Mouse (Mus musculus): Measurements from ENCODE around the gene Hsdl1. TPM values are rescaled to one million over a fixed set of nuclear protein-coding genes. Genes with fewer than 3 reads are reported as not detected.

Hsdl1 gene
- 10.7 and 23.4 TPM in 2 replicates for polyA plus RNA-seq (2012; ENCODE audit: low replicate concordance)

DNA sequence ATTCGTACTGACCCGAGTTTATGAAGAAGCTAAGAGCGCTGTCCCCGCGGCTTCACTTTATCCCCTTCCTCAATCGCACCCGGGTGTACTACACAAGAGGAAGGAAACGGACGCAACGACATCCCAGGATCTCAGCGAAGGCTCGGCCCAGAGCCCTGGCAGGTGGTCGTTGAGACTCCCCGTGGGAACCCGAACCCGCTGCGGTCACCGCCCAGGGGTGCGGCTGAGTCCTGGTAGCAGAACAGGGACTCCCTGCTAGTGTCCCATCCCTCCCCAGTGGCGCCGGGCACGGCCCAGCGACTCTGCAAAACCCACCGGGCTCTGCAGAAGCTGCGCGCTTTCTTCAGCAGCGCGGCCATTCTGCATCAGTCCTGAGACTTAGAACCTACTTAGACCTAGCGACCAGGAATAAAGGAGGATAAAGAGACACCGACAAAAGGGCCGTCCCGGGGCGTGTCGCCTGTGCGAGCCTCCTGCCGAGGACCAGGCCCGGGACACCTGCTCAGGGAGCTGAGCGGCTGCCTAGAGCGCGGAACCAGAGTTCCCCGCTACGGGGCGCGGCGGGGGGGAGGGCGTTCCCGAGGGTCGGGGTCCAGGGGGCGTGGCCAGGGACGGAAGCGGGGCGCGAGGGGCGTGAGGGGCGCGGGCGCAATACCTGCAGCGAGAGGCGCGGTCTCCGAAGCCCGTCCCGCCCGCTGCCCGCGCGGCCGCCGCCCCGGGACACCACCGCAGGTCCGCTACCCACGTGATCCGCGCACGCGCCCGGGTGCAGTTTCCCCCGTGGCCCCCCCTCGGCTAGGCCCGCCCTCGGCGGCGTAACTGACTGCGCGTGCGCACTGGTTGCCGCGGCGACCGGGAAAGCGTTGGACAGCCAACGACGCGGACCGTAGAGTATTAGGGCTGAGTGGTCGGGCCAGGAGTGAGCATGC lies at the start of gene Hsdl1, which contains the start of gene Dnaaf1:
TSS of gene Hsdl1 (minus strand) at position 747 of the 929 bp plus-strand sequence.
TSS of gene Dnaaf1 (plus strand) at position 799 of the 929 bp plus-strand sequence.

DNA sequence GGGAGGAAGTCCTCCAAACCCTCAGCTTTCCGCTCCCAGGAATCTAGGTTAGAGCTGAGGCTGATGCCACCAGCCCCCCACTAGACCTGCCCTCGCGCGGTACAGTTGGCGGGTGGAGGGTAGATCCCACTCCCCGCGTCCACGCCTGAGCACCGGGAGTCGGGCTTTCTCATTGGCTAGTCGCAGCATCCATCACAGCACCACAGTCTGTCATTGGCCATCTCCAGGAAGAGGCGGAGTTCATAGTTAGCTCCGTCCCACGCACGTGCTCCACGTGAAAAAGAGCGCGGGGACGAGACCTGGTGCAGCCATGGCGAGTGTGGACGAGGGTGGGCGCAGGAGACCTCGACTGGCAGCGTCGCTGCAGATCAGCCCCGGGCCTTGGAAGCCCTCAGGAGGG lies 37.5 kb upstream of the Hsdl1 start, which contains the start of gene Adad2:
TSS of gene Adad2 (plus strand) at position 277 of the 400 bp plus-strand sequence.

DNA sequence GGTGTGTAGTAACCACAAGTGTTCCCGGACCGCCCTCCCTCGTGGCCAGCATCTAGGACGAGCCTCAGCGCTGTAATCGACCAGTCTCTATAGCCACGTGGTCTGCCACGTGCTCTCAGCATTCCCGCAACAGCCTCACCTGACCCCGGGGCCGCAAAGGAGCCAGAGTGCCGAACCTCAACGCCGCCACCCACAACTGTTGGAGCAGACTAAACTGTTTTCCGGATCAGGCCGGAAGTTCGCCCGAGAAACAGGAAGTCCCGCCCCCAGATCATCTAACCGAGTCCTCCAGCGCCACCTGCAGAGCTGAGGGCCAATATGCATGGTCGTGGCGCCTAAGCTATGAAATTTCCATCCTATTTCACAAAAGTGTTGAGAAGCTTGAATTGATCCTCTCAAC lies 30.0 kb upstream of the Hsdl1 start, which contains the start of gene Taf1c:
TSS of gene Taf1c (minus strand) at position 227 of the 400 bp plus-strand sequence.

DNA sequence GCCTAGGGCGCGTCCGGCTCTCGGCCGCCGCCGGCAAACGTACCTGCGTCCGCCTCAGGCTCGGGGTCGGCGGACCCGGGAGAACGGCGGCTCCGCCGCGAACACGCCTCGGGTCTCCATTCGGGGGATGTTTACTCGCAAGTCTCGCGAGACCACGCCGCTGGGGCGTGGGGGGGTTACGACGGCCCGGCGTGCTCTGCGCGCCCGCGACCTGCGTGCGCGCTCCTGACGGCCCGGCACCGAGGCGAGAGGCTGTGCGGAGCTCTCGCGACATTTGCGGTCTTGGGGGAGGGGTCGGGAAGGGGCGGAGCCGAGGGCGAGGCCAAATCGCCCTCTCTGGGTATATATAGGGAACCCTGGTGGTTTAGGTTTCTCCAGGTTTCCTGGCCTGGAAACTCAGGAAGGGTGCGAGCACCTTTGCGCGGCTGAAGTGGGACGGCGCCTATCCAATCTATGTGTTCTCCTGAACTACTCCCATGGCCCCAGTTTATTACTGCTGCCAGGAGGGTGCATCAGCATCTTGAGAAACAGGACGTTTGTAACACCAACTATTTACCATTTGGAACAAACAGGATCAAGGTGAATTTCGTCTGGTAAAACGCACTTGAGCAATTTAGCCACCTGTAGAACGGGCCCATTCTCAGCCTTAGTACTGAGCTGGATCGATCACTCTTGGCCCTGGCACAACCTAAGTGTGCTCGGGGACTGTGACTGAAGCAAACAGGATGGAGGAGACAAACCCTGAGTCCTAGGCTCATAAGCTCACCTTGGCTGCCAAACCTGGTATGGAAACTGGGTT lies 16.2 kb downstream of the Hsdl1 start, which contains the start of gene Mbtps1:
TSS of gene Mbtps1 (minus strand) at position 133 of the 799 bp plus-strand sequence.

Other genes with a start within 250 kb of the Hsdl1 start
- 7.0 and 15.5 TPM in 2 replicates for gene Hsbp1, start 230.7 kb downstream of the Hsdl1 start, polyA plus RNA-seq (2012; ENCODE audit: low replicate concordance)
- 9.2 and 12.1 TPM in 2 replicates for gene Mlycd, start 180.3 kb downstream of the Hsdl1 start, polyA plus RNA-seq (2012; ENCODE audit: low replicate concordance)
- 4.5 and 6.8 TPM in 2 replicates for gene Osgin1, start 141.1 kb downstream of the Hsdl1 start, polyA plus RNA-seq (2012; ENCODE audit: low replicate concordance)
- gene Necab2, start 128.5 kb downstream of the Hsdl1 start, polyA plus RNA-seq (2012; ENCODE audit: low replicate concordance), result not detected in 2 replicates
- not detected in 2 replicates for gene Slc38a8, start 73.5 kb downstream of the Hsdl1 start, polyA plus RNA-seq (2012; ENCODE audit: low replicate concordance)
- gene Mbtps1, start 16.4 kb downstream of the Hsdl1 start, polyA plus RNA-seq (2012; ENCODE audit: low replicate concordance), result 99.7 and 122 TPM in 2 replicates
- not detected in 2 replicates for gene Dnaaf1, start 52 bp upstream of the Hsdl1 start, polyA plus RNA-seq (2012; ENCODE audit: low replicate concordance)
- 73.5 and 94.7 TPM in 2 replicates for gene Taf1c, start 30.0 kb upstream of the Hsdl1 start, polyA plus RNA-seq (2012; ENCODE audit: low replicate concordance)
- gene Adad2, start 37.6 kb upstream of the Hsdl1 start, polyA plus RNA-seq (2012; ENCODE audit: low replicate concordance), result not detected in 2 replicates
- not detected in 2 replicates for gene Kcng4, start 60.5 kb upstream of the Hsdl1 start, polyA plus RNA-seq (2012; ENCODE audit: low replicate concordance)
- gene Wfdc1, start 91.2 kb upstream of the Hsdl1 start, polyA plus RNA-seq (2012; ENCODE audit: low replicate concordance), result 0.47 TPM in 1 of 2 replicates, not detected in the other
- gene Atp2c2, start 124.8 kb upstream of the Hsdl1 start, polyA plus RNA-seq (2012; ENCODE audit: low replicate concordance), result not detected in 2 replicates
- gene Tldc1, start 203.2 kb upstream of the Hsdl1 start, polyA plus RNA-seq (2012; ENCODE audit: low replicate concordance), result 2.4 and 5.7 TPM in 2 replicates